Mouse (Mus musculus) left cerebral cortex, adult 9 months (tissue): ENCODE data around the gene Zfp592.

Experiments
- DNase-seq, 2 experiments: peaks; one replicate each; pipeline ENCODE4 v3.0.0; 2022; ENCODE audit warnings: low spot score in 2 of 2

Gene Zfp592

DNA sequence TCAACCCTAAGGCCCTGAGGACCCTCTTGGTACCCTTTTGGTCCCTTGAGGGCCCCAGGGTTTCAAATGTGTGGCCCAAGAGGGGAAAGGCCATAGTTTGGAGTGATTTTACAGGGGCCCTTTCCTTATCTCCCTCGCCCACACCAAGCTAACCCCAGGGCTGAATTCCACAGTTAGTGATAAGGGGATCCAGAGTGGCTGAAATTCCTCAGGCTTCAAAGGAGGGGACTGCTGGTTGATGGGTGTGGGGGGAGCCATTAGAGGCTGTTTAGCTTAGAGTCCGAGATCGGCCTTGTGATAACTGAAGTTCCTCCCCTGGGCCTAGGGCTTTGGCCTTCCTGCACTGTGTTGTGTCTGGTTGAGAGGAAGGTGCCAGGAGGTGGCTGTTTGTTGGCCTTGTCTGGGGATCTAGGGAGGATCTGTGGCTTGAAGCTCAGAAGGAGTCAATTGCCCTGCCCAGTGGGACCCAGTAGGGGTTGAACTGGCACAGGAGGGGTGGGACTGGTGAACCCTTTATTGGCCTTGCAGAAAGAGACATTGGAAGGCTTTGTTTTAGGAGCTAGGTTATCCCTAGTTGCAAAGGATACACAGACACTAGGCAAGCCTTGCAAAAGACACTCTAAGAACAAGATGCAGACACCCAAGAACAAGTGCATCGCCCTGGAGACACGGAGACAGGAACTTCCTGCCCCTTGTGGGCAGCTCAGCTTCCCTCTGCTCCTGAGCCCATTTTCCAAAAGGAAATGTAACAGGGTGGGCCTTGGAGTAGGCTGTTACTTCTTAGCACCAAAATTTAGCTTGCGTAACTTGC lies 64.6 kb downstream of the Zfp592 start:
- no peak for DNase-seq

- no peak for DNase-seq
Measured at GRCm38 (mm10) chr7:81058712-81059154, 65.3 kb downstream of the Zfp592 start.

- no peak for DNase-seq
Measured at GRCm38 (mm10) chr7:81059388-81059787, 65.9 kb downstream of the Zfp592 start.

DNA sequence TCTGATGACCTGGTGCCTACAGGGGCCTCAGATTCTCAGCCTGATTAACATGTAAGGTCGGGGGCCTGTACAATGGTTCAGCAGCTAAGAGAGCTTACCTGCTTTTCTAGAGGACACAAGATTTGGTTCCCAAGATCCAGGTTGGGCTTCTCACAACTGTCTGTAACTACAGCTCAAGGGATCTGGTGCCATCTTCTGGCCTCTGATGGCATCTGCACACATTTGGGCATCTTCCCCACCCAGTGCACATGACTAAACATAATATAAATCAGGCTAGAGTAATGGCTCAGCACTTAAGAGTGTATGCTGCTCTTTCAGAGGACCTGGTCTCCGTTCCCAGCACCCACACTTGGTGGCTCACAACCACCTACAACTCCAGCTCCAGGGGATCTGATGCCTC lies 67.4 kb downstream of the Zfp592 start:
- DNase-seq = no peak

- DNase-seq = no peak
Measured at GRCm38 (mm10) chr7:81061936-81062335, 68.5 kb downstream of the Zfp592 start.

DNA sequence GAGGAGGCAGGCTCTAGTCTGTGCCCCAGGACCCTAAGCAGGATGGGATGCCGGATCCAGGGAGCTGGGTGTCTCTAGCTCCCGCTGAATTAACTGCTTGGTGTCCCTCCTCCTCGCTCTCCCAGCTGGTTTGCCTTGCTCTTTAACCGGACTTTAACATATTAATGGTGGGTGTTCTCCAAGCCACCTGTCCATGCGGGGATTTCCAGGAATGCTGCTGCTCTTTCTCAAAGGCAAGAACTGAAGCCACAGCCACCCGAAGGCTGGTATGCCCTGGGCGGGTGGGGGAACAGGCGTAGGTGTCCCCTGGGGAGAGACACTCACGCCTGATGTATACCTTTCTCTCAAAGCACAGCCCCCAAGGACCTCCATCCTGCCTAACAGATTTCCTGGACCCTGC lies 69.9 kb downstream of the Zfp592 start:
- DNase-seq = no peak

DNA sequence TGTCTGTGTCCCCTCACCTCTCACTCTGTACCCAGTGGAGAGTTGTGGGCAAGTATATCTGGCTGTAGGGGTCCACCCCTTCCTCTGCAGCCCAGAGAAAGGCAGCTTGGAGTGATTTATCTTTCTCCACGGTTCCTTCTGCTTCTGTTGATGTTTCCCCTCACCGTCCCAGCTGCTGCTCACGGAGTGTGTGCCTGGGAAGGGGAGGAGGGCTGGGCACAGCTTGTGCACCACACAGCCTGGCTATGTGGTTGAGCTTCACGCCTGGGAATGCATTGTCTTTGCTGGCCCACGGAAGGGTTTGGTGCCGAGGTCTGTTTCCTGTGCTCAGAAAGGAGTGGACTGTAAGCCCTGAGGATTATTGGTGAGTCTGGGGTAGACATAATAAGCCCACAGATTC lies 73.2 kb downstream of the Zfp592 start:
- no peak for DNase-seq

DNA sequence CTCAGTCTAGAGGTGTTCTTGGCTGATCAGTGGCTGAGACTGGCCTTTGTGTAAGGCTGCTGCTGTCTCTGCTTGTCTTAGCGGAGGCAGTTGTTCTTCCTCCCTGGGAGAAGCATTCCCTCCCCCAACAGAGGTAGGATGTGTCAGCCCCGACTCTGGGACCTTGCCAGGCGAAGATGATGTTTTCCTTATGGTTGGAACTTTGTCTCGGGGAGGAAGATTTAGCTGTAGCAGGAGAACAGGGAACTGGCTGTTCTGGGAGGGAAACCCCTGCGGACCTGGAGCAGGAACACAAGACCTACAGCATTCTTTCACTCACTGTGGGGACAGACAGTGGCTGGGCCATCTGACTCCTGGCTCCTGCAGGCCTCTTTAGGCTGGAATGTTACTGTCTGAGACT lies 79.0 kb downstream of the Zfp592 start:
- DNase-seq = peak in 1 of 2 experiments; percentile 34

GRCm38 (mm10) chr7:81073273-81073672 lies 79.8 kb downstream of the Zfp592 start:
- no peak for DNase-seq

- DNase-seq = no peak
Measured at GRCm38 (mm10) chr7:81074546-81074945, 81.1 kb downstream of the Zfp592 start.

DNA sequence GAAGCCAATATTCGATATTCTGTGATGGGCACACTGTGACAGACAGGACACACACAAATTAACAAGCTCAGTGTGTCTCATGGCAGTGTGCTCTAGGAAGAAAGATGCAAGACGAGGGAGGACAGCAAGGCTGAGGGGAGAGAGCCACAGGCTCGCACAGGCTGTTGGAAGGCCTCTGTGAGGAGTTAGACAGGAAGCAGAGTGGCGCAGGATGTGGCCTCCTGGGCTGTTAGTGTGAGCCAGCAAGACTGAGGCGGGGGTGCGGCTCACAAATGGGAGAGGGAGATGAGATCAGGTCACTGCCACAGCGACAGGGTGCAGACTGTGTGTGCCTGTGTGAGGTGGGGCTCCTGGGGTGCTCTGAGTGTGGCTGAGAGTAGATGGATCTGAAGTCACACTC lies 81.8 kb downstream of the Zfp592 start:
- DNase-seq = no peak

DNA sequence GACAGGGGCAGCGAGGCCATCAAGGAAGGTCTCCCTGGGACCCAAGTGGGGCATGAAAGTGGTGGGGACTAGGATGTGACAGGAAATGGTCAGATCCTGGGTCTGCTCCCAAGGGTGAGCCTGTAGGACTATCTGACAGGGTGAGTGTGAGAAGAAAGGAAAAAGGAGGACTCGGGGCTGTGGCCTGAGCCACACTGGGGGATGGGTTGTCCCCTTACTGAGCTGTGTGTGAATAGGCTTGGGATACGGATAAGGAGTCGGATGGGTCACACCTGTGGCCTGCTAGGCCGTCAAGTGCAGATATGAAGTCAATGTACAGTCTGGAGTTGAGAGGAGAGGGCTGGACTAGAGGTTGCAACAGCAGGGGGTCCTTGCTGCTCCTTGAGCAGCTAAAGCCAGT lies 82.3 kb downstream of the Zfp592 start:
- DNase-seq = no peak

GRCm38 (mm10) chr7:81077009-81077408 lies 83.5 kb downstream of the Zfp592 start:
- DNase-seq = no peak

DNA sequence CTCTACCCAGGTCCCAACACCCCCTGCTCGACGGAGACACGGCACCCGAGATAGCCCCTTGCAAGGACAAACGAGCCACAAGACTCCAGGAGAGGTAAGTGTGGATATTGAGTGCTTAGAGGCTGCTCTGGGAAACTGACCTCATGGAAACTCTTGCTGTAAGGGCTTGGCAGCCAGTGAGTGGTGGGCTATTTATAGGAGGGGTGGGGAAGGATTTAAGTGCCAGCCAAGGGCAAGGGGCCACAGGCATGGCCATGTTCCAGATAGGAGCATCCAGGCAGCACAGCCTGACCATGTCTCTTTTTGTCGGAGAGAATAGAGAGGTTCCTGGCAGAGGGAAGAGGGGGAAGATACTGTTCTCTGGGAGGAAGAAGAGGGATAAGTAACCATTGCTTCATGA lies 85.3 kb downstream of the Zfp592 start:
- DNase-seq = no peak

- no peak for DNase-seq
Measured at GRCm38 (mm10) chr7:81093420-81093965, 100.0 kb downstream of the Zfp592 start.

- no peak for DNase-seq
Measured at GRCm38 (mm10) chr7:81094104-81094757, 100.8 kb downstream of the Zfp592 start.
